Mouse (Mus musculus) cortical plate, adult 2 months (tissue): ENCODE measurements around the gene Slc23a2. TPM values are rescaled to one million over a fixed set of nuclear protein-coding genes. Genes with fewer than 3 reads are reported as not detected.

Experiments used
- H3K27ac ChIP-seq: fragments of 200-500 bp; 2 replicates; pipeline ENCODE4 v1.5.1; 2012; ENCODE audit warnings: low read length, control low read depth, inconsistent platforms; ENCODE audit not compliant: insufficient read depth
- H3K4me1 ChIP-seq: fragments of 200-500 bp; 2 replicates; pipeline ENCODE4 v1.6.1; 2011; ENCODE audit warnings: low read length; ENCODE audit not compliant: control insufficient read depth, insufficient read depth
- H3K4me3 ChIP-seq: fragments of 200-500 bp; 2 replicates; pipeline ENCODE4 v1.5.1; 2011; ENCODE audit warnings: mild to moderate bottlenecking, low read length, control low read depth; ENCODE audit not compliant: insufficient read depth
- CTCF ChIP-seq: fragments of 200-500 bp; IDR thresholded peaks from 2 replicates; pipeline ENCODE4 v1.5.1; 2011; ENCODE audit warnings: mild to moderate bottlenecking, control low read depth, low read length; ENCODE audit not compliant: insufficient read depth; ENCODE audit errors: extremely low read depth
- POLR2A ChIP-seq: fragments of 200-500 bp; IDR thresholded peaks from 2 replicates; pipeline ENCODE4 v1.6.1; 2011; ENCODE audit warnings: mild to moderate bottlenecking, low read length, control low read depth; ENCODE audit not compliant: insufficient read depth; ENCODE audit errors: extremely low read depth
- polyA plus RNA-seq: library from polyadenylated mRNA; depleted of rRNA; stranded (reverse); fragments of >200 nt; gene quantifications from 2 replicates; pipeline ENCODE4 v1.2.3, GENCODE M21; 2012; rRNA removed

Slc23a2 gene
- 109 and 111 TPM in 2 replicates for polyA plus RNA-seq

GRCm38 (mm10) chr2:132144971-132145691, at the start of gene Slc23a2:
Gene Slc23a2, minus strand, starts transcription at chr2:132145108.
- Histone ChIP-seq H3K27ac (peak within 1 kb of the TSS; percentile 72), H3K4me1 (peaks cover 2% of the 10 kb centered on the region; the same call in 1 of the 2 replicates), H3K4me3 (peak within 1 kb of the TSS; percentile 83)
- TF ChIP-seq CTCF (no peak), POLR2A (peak; percentile 39; the same call in 1 of the 2 replicates)

GRCm38 (mm10) chr2:132190602-132191161, 45.8 kb upstream of the Slc23a2 start:
- TF ChIP-seq CTCF = no peak
- H3K4me1 ChIP-seq = no peaks in the 10 kb centered on the region
- H3K27ac ChIP-seq = no peak overlapping the region
- no peak overlapping the region for H3K4me3 ChIP-seq

- no peak for TF ChIP-seq POLR2A
- TF ChIP-seq CTCF = no peak
- Histone ChIP-seq H3K27ac (no peak overlapping the region), H3K4me3 (no peak overlapping the region), H3K4me1 (no peaks in the 10 kb centered on the region)
Measured at GRCm38 (mm10) chr2:132183874-132184273, 39.0 kb upstream of the Slc23a2 start.

- no peak overlapping the region for H3K4me3 ChIP-seq
- TF ChIP-seq POLR2A (no peak), CTCF (no peak)
- peaks cover 3% of the 10 kb centered on the region; the same call in 1 of the 2 replicates for H3K4me1 ChIP-seq
- H3K27ac ChIP-seq = no peak overlapping the region
Measured at GRCm38 (mm10) chr2:132180463-132181205, 35.7 kb upstream of the Slc23a2 start.

- no peak overlapping the region for H3K4me3 ChIP-seq
- peaks cover 3% of the 10 kb centered on the region; the same call in 1 of the 2 replicates for H3K4me1 ChIP-seq
- TF ChIP-seq CTCF (no peak), POLR2A (no peak)
- no peak overlapping the region for H3K27ac ChIP-seq
Measured at GRCm38 (mm10) chr2:132179371-132179770, 34.5 kb upstream of the Slc23a2 start.

- TF ChIP-seq CTCF = no peak
- no peak for TF ChIP-seq POLR2A
- no peak overlapping the region for H3K4me3 ChIP-seq
Measured at GRCm38 (mm10) chr2:132177406-132177805, 32.5 kb upstream of the Slc23a2 start.

GRCm38 (mm10) chr2:132176289-132176848, 31.5 kb upstream of the Slc23a2 start:
- TF ChIP-seq CTCF (no peak), POLR2A (no peak)
- H3K27ac ChIP-seq = no peak overlapping the region
- H3K4me1 ChIP-seq = peaks cover 3% of the 10 kb centered on the region; the same call in 1 of the 2 replicates
- no peak overlapping the region for H3K4me3 ChIP-seq

More at GRCm38 (mm10) chr2:132177406-132177805, 32.5 kb upstream of the Slc23a2 start:
- Histone ChIP-seq H3K4me1 (peaks cover 3% of the 10 kb centered on the region; the same call in 1 of the 2 replicates), H3K27ac (no peak overlapping the region)

- Histone ChIP-seq H3K4me3 (no peak overlapping the region), H3K4me1 (peaks cover 3% of the 10 kb centered on the region; the same call in 1 of the 2 replicates), H3K27ac (no peak overlapping the region)
- TF ChIP-seq CTCF (no peak), POLR2A (no peak)
Measured at GRCm38 (mm10) chr2:132174048-132174447, 29.1 kb upstream of the Slc23a2 start.

GRCm38 (mm10) chr2:132171939-132172338, 27.0 kb upstream of the Slc23a2 start:
- Histone ChIP-seq H3K4me1 (peaks cover 3% of the 10 kb centered on the region; the same call in 1 of the 2 replicates), H3K4me3 (no peak overlapping the region), H3K27ac (no peak overlapping the region)
- TF ChIP-seq POLR2A = no peak
- TF ChIP-seq CTCF = no peak
